Mouse (Mus musculus) spleen, postnatal 4 days (tissue): ENCODE data around the gene Pck1.

Experiments
- DNase-seq, 2 experiments: peaks; one replicate each; pipeline ENCODE4 v3.0.0; 2022; ENCODE audit warnings: low spot score in 2 of 2

Gene Pck1

GRCm38 (mm10) chr2:173204671-173205070 lies 51.8 kb downstream of the Pck1 start:
- DNase-seq: peak; percentile 5 to 47

DNA sequence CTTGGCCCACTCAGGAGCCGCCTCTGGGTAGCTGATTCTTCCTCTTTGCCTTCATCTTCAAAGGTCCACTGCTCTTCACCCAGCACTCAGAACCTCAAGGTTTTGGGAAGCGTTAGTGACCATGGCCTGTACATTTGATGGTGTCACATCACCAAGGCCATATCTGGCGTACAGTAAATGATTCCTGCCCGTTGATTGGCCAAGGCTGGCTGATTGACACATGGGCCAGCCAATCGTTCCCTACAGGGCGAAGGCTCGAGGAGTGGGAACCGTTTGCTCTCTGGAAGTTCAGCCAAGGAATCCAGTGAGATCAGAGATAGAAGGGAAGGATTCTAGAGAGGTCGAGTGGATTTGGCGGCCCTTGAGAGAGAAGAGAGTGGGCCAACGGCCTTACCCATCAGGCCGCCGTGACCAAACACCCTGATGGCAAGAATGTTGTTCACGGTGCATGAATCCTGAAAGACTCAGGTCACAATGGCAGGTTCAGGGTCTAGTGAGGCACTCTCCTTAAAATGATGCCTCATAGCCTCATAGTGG lies 52.8 kb downstream of the Pck1 start:
- DNase-seq: peak; percentile 10 to 56

GRCm38 (mm10) chr2:173207051-173207450 lies 54.2 kb downstream of the Pck1 start:
- peak; percentile 6 to 36 for DNase-seq
